Mouse (Mus musculus) spleen, postnatal 10 days (tissue): ENCODE data around the gene Edf1.

ENCODE experiments used
- DNase-seq, 2 experiments: peaks; one replicate each; pipeline ENCODE4 v3.0.0; 2021 to 2022; ENCODE audit warnings: low spot score in 2 of 2

Edf1 gene

GRCm38 (mm10) chr2:25561946-25562345 lies 4.3 kb downstream of the Edf1 start:
- no peak for DNase-seq

GRCm38 (mm10) chr2:25565741-25566140 lies 8.1 kb downstream of the Edf1 start:
- no peak for DNase-seq

GRCm38 (mm10) chr2:25566558-25566957 lies 8.9 kb downstream of the Edf1 start:
- no peak for DNase-seq

- no peak for DNase-seq
Measured at GRCm38 (mm10) chr2:25568473-25569019, 10.9 kb downstream of the Edf1 start.

- no peak for DNase-seq
Measured at GRCm38 (mm10) chr2:25569323-25569722, 11.7 kb downstream of the Edf1 start.

- no peak for DNase-seq
Measured at GRCm38 (mm10) chr2:25571221-25571620, 13.6 kb downstream of the Edf1 start.

- no peak for DNase-seq
Measured at GRCm38 (mm10) chr2:25573068-25573467, 15.4 kb downstream of the Edf1 start.

- DNase-seq, result no peak
Measured at GRCm38 (mm10) chr2:25574136-25574535, 16.5 kb downstream of the Edf1 start.

GRCm38 (mm10) chr2:25574579-25575431 lies 17.2 kb downstream of the Edf1 start, which contains the start of the genes Mamdc4 and Phpt1:
Gene Mamdc4 (minus strand): TSS chr2:25574845.
Gene Phpt1 (minus strand): TSS chr2:25575224.
- peak; percentile 86 to 95 for DNase-seq

GRCm38 (mm10) chr2:25575432-25576027 lies 17.9 kb downstream of the Edf1 start:
- peak; percentile 23 to 62 for DNase-seq

GRCm38 (mm10) chr2:25576028-25576850 lies 18.6 kb downstream of the Edf1 start:
- no peak for DNase-seq

GRCm38 (mm10) chr2:25576965-25577891 lies 19.6 kb downstream of the Edf1 start:
- no peak for DNase-seq

- DNase-seq, result peak; percentile 18 to 44
Measured at GRCm38 (mm10) chr2:25577951-25578795, 20.5 kb downstream of the Edf1 start.

GRCm38 (mm10) chr2:25578796-25579736 lies 21.4 kb downstream of the Edf1 start:
- peak; percentile 27 to 33 for DNase-seq

- peak; percentile 39 to 68 for DNase-seq
Measured at GRCm38 (mm10) chr2:25579737-25580460, 22.3 kb downstream of the Edf1 start.

GRCm38 (mm10) chr2:25580621-25581101 lies 23.0 kb downstream of the Edf1 start:
- DNase-seq, result no peak

- DNase-seq, result peak; percentile 48 to 68
Measured at GRCm38 (mm10) chr2:25581294-25581864, 23.7 kb downstream of the Edf1 start, which contains the start of gene Ajm1. Gene Ajm1 (minus strand): TSS chr2:25581757.
